Mouse (Mus musculus) brown adipose tissue, adult 24 weeks (tissue): ENCODE results near the gene Fhdc1. TPM values are rescaled to one million over a fixed set of nuclear protein-coding genes. Genes with fewer than 3 reads are reported as not detected.

Experiments used
- polyA plus RNA-seq: library from polyadenylated mRNA; stranded (reverse); fragments of >200 nt; gene quantifications from 2 replicates; pipeline ENCODE4 v1.2.4, GENCODE M21; 2012; ENCODE audit not compliant: missing spikeins, insufficient read depth, insufficient read length

Gene Fhdc1
- polyA plus RNA-seq, 1 experiment, result 4.1 TPM

Other genes starting within 250 kb of the Fhdc1 start
- 14.0 and 14.2 TPM in 2 replicates for gene Trim2, start 173.6 kb downstream of the Fhdc1 start, polyA plus RNA-seq
- 24.8 and 28.3 TPM in 2 replicates for gene Arfip1, start 102.2 kb upstream of the Fhdc1 start, polyA plus RNA-seq
- not detected in 2 replicates for gene Tigd4, start 113.1 kb upstream of the Fhdc1 start, polyA plus RNA-seq
- gene Tmem154, start 185.8 kb upstream of the Fhdc1 start, polyA plus RNA-seq, result 0.91 TPM in 1 of 2 replicates, not detected in the other